Mouse (Mus musculus) embryonic facial prominence, embryonic 15.5 days (tissue): Measurements from ENCODE around the gene Hist1h4b. TPM values are rescaled to one million over a fixed set of nuclear protein-coding genes. Genes with fewer than 3 reads are reported as not detected.
"Not testable (repeated sequence)": the region's sequence is repeated elsewhere in the genome, so short reads cannot be mapped to it uniquely, and the experiment has no call there.

Experiments
- ATAC-seq: fragments of 200-750 bp; cut with Nextera tagmentation; 2 replicates; pipeline ENCODE4 v1.8.0; 2017; ENCODE audit warnings: low read depth, moderate TSS enrichment; ENCODE audit not compliant: insufficient number of reproducible peaks, low FRiP score, low TSS enrichment
- H3K27ac ChIP-seq: fragments of 300-500 bp; sonication (generic); replicated peaks from 2 replicates; pipeline ENCODE4 v1.5.1; 2015; ENCODE audit warnings: mild to moderate bottlenecking, inconsistent platforms
- H3K27me3 ChIP-seq: fragments of 300-500 bp; sonication (generic); 2 replicates; pipeline ENCODE4 v1.6.1; 2015; ENCODE audit warnings: inconsistent platforms
- H3K36me3 ChIP-seq: fragments of 300-500 bp; sonication (generic); 2 replicates; pipeline ENCODE4 v1.6.1; 2015; ENCODE audit warnings: mild to moderate bottlenecking, inconsistent platforms
- H3K4me1 ChIP-seq: fragments of 300-500 bp; sonication (generic); 2 replicates; pipeline ENCODE4 v1.6.1; 2015; ENCODE audit warnings: inconsistent platforms
- H3K4me2 ChIP-seq: fragments of 300-500 bp; sonication (generic); replicated peaks from 2 replicates; pipeline ENCODE4 v1.6.1; 2015; ENCODE audit warnings: mild to moderate bottlenecking, inconsistent platforms
- H3K4me3 ChIP-seq: fragments of 300-500 bp; sonication (generic); replicated peaks from 2 replicates; pipeline ENCODE4 v1.5.1; 2015; ENCODE audit warnings: mild to moderate bottlenecking, inconsistent platforms
- H3K9ac ChIP-seq: fragments of 300-500 bp; sonication (generic); 2 replicates; pipeline ENCODE4 v1.6.1; 2015; ENCODE audit warnings: inconsistent platforms
- H3K9me3 ChIP-seq: fragments of 300-500 bp; sonication (generic); replicated peaks from 2 replicates; pipeline ENCODE4 v1.6.1; 2016; ENCODE audit warnings: inconsistent platforms
- WGBS: fragments of 180-500 bp; shearing (Covaris S2); methylation state at CpG from one replicate; pipeline ENCODE4 v1.1.7; 2015; 5-methylcytosine and 5-hydroxymethylcytosine counted together
- polyA plus RNA-seq: library from polyadenylated mRNA; unstranded; fragments of >200 nt; fragmentation: Nextera tagmentation; extraction: Ambion mirVana; gene quantifications from 2 replicates; pipeline ENCODE4 v1.2.1, GENCODE M21; 2015

The Hist1h4b gene
- polyA plus RNA-seq, 1 experiment from 2014 or later, result 2.6 TPM

DNA sequence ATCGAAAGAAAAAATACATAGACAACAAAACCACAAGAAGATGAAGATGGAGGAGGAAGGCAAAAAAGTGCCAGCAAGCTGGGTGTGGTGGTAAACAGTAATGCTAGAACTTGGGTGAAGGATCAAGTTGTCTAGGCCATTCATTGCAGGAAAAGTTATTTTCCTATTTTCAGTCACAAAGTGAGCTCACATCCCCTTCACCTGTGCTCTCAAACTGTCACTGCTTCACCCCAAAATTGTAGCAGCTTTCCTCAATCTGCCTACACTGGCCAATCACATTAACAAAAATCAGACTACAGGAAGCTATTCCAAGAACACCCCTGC lies 3.1 kb downstream of the Hist1h4b start:
- no peaks in the 10 kb centered on the region for H3K9me3 ChIP-seq
- H3K4me3 ChIP-seq, result peak overlapping the region; percentile 58
- ATAC-seq, result no peak
- WGBS, result 73% methylated on average over 1 of the region's 1 CpGs
- no peak overlapping the region for H3K9ac ChIP-seq
- peaks cover 36% of the 10 kb centered on the region for H3K4me1 ChIP-seq
- H3K36me3 ChIP-seq, result no peaks in the 10 kb centered on the region
- H3K27me3 ChIP-seq, result no peaks in the 10 kb centered on the region
- H3K27ac ChIP-seq, result peak overlapping the region; percentile 96
- peak overlapping the region; percentile 84 for H3K4me2 ChIP-seq

DNA sequence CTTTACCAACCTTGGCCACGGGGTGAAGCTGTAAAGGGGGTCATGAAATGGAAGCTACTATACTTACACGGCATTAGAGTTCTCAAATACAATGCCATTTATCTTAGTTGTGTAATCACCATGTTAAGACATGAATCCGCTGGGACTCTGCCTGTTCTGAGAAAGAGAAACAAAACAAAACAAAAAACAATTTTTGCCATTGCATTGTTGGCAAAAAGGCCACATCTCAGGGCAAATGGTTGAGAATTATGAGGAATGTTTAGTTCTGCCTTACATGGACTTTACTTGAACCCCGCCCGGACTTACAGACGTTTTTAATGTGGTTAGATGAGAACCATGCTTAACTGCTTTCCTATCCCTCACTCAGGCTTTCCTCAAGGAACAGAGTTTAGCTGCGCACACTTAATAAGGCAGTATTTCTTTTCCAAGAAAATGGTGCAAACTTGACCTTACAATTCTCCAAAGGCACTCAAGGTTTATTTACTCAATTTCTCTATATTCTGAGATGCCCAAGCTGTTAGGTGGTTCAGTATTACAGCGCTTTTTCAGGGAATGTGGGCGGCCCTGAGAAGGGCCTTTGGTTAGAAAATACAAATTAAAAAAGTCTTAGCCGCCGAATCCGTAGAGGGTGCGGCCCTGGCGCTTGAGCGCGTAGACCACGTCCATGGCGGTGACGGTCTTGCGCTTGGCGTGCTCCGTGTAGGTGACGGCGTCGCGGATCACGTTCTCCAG lies 3.6 kb downstream of the Hist1h4b start:
- no peak for ATAC-seq
- Histone ChIP-seq H3K9me3 (no peaks in the 10 kb centered on the region), H3K36me3 (no peaks in the 10 kb centered on the region), H3K4me2 (peak overlapping the region; percentile 84), H3K4me1 (peaks cover 37% of the 10 kb centered on the region), H3K4me3 (peak overlapping the region; percentile 58), H3K9ac (peak overlapping the region; percentile 45), H3K27me3 (no peaks in the 10 kb centered on the region), H3K27ac (peak overlapping the region; percentile 96)
- WGBS, result 2% methylated on average over 21 of the region's 27 CpGs

DNA sequence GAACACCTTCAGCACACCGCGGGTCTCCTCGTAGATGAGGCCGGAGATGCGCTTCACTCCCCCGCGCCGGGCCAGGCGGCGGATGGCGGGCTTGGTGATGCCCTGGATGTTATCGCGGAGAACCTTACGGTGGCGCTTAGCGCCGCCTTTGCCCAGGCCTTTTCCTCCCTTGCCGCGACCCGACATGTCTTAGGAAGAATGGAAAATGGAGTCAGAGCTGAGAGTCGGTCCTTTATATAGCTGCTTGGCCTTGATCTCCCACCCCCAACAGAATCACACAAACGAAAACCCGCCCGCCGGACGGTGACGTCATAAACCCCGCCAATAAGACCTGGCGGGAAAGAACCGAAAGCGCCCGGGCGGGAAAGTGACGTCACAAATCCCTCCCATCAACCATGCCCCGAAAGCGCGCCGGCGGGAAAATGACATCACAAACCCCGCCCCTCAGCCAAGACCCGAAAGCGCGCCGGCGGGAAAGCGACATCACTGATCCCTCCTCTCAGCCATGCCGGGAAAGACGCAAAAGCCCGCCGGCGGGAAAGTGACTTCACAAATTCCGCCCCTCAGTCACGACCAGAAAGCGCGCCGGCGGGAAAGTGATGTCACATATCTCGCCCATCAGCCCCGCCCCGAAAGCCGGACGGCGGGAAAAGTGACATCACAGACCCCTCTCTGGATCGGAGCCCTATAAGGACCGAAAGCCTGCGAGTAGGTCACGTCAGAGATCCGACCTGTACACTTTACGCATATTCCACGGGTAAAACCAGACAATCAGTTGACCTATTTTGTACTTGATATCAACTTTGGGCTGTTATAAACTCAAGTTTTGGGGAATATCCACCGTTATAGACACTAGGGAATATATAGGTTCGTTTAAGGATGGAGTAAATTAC lies 4.4 kb downstream of the Hist1h4b start, which contains the start of gene Hist1h4a:
Hist1h4a (minus strand) TSS at position 259 of the 893 bp plus-strand sequence.
- peak; percentile 81 for ATAC-seq

DNA sequence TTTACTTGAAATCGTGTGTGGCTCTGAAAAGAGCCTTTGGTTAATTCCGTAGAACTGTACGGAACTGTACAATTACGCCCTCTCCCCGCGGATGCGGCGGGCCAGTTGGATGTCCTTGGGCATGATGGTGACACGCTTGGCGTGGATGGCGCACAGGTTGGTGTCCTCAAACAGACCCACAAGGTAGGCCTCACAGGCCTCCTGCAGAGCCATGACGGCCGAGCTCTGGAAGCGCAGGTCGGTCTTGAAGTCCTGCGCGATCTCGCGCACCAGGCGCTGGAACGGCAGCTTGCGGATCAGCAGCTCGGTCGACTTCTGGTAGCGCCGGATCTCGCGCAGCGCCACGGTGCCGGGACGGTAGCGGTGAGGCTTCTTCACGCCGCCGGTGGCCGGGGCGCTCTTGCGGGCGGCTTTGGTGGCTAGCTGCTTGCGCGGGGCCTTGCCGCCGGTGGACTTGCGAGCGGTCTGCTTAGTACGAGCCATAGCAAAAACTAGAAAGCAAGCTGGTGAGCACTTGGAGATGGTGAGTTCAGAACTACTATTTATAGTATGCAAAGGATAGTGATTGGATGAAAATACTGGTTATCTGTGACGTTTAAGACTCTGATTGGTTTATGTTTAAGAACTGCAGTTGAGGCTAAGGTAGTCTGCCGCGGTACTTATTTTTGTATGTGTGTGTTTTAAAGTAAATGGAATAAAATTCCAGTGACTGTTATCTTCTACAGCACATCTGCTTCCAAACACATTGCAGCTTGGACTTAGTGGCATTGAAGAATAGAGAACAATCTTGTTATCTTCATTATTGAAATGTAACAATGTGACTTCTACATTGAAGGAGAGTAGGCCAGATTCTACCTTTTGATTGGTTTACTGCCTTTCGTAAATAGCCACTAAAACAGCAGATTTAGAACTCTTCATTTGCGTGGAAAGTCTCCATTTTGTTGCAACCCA lies 5.3 kb downstream of the Hist1h4b start, which contains the start of gene Hist1h3a:
Hist1h3a (minus strand) TSS at position 516 of the 951 bp plus-strand sequence.
- peak; percentile 63 for ATAC-seq

More for the DNA sequence above, 4.4 kb downstream of the Hist1h4b start, which contains the start of gene Hist1h4a:
- Histone ChIP-seq H3K9ac (peak within 1 kb of the TSS; percentile 45), H3K27me3 (no peaks in the 10 kb centered on the region), H3K4me1 (peaks cover 37% of the 10 kb centered on the region), H3K9me3 (no peaks in the 10 kb centered on the region), H3K4me3 (peak within 1 kb of the TSS; percentile 58), H3K27ac (peak within 1 kb of the TSS; percentile 96), H3K4me2 (peak within 1 kb of the TSS; percentile 84), H3K36me3 (no peaks in the 10 kb centered on the region)
- under 1% methylated on average over 68 of the region's 72 CpGs for WGBS

DNA sequence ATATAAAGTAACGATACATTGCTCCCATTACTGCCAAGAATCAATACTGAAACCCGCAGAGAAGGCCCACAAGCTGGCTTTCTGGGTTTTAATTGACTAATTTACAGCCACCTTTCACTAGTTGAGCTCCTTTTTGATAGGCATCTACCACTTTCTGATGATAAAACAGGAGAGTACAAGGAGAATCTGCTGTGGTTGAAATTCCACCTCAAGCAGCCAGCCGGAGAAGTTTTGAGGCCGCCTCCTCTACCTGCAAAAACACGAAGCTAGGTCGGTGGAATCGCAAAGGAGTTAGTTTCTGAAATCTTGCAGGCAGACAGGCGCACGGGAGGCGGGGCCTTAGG lies 6.4 kb downstream of the Hist1h4b start:
- peak overlapping the region; percentile 58 for H3K4me3 ChIP-seq
- peak overlapping the region; percentile 96 for H3K27ac ChIP-seq
- H3K9me3 ChIP-seq, result no peaks in the 10 kb centered on the region
- peaks cover 32% of the 10 kb centered on the region for H3K4me1 ChIP-seq
- no peaks in the 10 kb centered on the region for H3K27me3 ChIP-seq
- no peaks in the 10 kb centered on the region for H3K36me3 ChIP-seq
- no peak for ATAC-seq
- H3K9ac ChIP-seq, result 0 out of 2 replicates have a peak overlapping the region, but pooled peaks have one; percentile 21
- 2% methylated on average over 10 of the region's 10 CpGs for WGBS
- H3K4me2 ChIP-seq, result peak overlapping the region; percentile 84

More for the DNA sequence above, 5.3 kb downstream of the Hist1h4b start, which contains the start of gene Hist1h3a:
- Histone ChIP-seq H3K4me3 (peak within 1 kb of the TSS; percentile 58), H3K4me2 (peak within 1 kb of the TSS; percentile 84), H3K27ac (peak within 1 kb of the TSS; percentile 96), H3K9ac (peak within 1 kb of the TSS; percentile 29), H3K4me1 (peaks cover 37% of the 10 kb centered on the region)
- not testable (repeated sequence) for H3K36me3 ChIP-seq, H3K27me3 ChIP-seq, H3K9me3 ChIP-seq
- under 1% methylated on average over 29 of the region's 52 CpGs for WGBS

DNA sequence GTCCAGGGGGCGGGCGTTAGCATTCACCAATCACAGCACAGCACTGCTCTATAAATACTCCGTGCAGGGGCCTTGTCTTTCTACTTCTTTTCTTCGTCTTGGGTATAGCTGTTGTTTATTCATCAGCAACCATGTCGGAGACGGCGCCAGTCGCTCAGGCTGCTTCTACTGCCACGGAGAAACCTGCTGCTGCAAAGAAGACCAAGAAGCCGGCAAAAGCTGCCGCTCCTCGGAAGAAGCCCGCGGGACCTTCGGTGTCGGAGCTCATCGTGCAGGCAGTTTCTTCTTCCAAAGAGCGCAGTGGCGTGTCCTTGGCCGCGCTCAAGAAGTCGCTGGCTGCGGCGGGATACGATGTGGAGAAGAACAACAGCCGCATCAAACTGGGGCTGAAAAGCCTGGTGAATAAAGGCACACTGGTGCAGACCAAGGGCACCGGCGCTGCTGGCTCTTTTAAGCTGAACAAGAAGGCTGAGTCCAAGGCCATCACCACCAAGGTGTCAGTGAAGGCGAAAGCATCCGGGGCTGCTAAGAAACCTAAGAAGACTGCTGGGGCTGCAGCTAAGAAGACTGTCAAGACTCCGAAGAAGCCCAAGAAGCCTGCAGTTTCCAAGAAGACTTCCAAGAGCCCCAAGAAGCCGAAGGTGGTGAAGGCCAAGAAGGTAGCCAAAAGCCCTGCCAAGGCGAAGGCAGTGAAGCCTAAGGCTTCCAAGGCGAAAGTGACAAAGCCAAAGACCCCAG lies 6.9 kb downstream of the Hist1h4b start, which contains the start of gene Hist1h1a:
Hist1h1a (plus strand) TSS at position 81 of the 738 bp plus-strand sequence.
- Histone ChIP-seq H3K4me3 (peak within 1 kb of the TSS; percentile 58), H3K4me1 (peaks cover 32% of the 10 kb centered on the region), H3K27me3 (no peaks in the 10 kb centered on the region), H3K27ac (peak within 1 kb of the TSS; percentile 96), H3K4me2 (peak within 1 kb of the TSS; percentile 84), H3K36me3 (no peaks in the 10 kb centered on the region), H3K9me3 (no peaks in the 10 kb centered on the region), H3K9ac (peak within 1 kb of the TSS; percentile 47)
- peak; percentile 82 for ATAC-seq
- 3% methylated on average over 34 of the region's 34 CpGs for WGBS

DNA sequence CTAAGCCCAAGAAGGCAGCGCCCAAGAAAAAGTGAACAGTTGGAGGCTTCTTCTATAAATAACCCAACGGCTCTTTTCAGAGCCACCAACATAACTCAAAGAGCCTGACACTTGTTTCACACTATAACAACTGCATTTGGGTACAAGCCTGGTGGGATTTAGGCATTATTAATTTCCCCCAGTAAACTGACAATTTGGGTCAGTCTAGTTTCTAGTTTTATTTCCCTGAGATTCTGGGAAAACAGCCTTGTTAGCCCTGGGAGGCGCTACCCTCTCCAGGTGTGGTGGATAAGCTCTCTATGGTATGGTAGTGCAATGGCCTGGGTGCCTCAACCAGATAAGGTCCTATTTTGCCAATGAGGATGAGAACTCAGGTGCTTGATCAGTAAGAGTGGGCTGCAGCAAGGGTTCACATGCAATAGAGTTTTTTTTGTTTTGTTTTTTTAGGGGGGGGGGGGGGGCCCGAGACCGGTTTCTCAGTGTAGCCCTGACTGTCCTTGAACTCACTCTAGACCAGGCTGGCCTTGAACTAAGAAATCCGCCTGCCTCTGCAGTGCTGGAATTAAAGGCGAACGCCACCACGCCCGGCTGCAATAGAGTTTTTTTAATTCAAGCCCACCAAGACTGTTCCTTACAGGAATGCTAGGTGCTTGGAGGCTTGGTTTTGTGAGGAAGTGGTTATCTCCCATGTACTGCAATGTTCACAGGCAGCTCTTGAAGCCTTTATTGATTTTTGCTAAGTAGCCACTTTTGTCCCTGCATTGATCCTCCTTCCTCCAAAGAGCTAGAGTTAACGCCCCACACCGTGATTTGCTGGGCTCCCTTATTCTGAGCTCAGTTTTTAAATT lies 7.7 kb downstream of the Hist1h4b start:
- H3K27ac ChIP-seq, result peak overlapping the region; percentile 96
- H3K27me3 ChIP-seq, result no peaks in the 10 kb centered on the region
- WGBS, result 38% methylated on average over 12 of the region's 12 CpGs
- no peaks in the 10 kb centered on the region for H3K36me3 ChIP-seq
- H3K4me2 ChIP-seq, result peak overlapping the region; percentile 84
- ATAC-seq, result no peak
- peak overlapping the region; percentile 47 for H3K9ac ChIP-seq
- H3K4me3 ChIP-seq, result peak overlapping the region; percentile 58
- H3K9me3 ChIP-seq, result no peaks in the 10 kb centered on the region
- H3K4me1 ChIP-seq, result peaks cover 32% of the 10 kb centered on the region

DNA sequence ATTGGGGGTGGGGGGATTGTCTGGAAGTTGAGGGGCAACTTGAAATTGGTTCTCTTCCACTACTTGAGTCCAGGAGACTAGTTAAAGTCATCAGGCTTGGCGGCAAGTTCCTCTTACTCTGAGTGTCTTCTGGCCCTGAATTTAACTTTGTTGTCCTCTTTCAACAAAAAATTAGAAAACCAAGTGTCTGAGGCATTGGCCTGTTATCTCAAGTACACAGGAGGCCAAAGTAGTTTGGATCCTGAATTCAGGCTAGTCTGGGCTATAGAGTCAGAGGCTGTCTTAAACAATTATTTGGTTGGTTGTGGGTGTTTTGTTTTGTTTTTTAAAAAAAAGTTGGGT lies 8.3 kb downstream of the Hist1h4b start:
- Histone ChIP-seq H3K4me2 (peak overlapping the region; percentile 84; the same call in 1 of the 2 replicates), H3K4me3 (0 out of 2 replicates have a peak overlapping the region, but pooled peaks have one; percentile 4), H3K36me3 (no peaks in the 10 kb centered on the region)

DNA sequence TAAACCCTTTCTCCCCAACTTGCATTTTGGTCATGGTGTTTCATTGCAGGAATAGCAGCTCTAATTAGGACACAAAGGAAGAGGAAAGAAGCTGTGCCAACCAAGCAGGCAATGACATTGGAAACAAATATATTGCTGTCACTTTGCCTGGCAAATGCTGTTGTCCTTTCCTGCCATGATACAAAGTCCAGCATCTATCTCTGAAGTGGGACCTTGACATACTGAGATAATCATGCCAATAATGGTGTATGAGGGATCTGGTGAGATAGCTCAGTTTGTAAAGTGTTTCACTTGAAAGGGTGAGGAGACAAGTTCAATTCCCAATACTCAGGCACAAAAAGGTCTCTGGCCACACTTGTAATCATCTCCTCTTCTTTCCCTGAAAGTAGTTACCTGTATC lies 10.0 kb downstream of the Hist1h4b start:
- H3K4me1 ChIP-seq, result peaks cover 20% of the 10 kb centered on the region
- H3K36me3 ChIP-seq, result no peaks in the 10 kb centered on the region
- no peak overlapping the region for H3K27ac ChIP-seq
- ATAC-seq, result no peak
- no peak overlapping the region for H3K4me3 ChIP-seq
- H3K9me3 ChIP-seq, result no peaks in the 10 kb centered on the region
- no peak overlapping the region for H3K4me2 ChIP-seq
- H3K27me3 ChIP-seq, result no peaks in the 10 kb centered on the region
- no peak overlapping the region for H3K9ac ChIP-seq

More for the DNA sequence above, 8.3 kb downstream of the Hist1h4b start:
- WGBS, result 83% methylated on average over 1 of the region's 1 CpGs
- Histone ChIP-seq H3K27ac (no peak overlapping the region), H3K9me3 (no peaks in the 10 kb centered on the region), H3K4me1 (peaks cover 29% of the 10 kb centered on the region), H3K27me3 (no peaks in the 10 kb centered on the region), H3K9ac (no peak overlapping the region)
- no peak for ATAC-seq
